Mouse (Mus musculus) cerebellum, adult 9-10 months (tissue): ENCODE results near the gene Fam189a2.

Experiments used
- DNase-seq: peaks from one replicate; pipeline ENCODE4 v3.0.0; 2022

Fam189a2 gene

GRCm38 (mm10) chr19:24024667-24025066, 6.2 kb downstream of the Fam189a2 start:
- no peak for DNase-seq

DNA sequence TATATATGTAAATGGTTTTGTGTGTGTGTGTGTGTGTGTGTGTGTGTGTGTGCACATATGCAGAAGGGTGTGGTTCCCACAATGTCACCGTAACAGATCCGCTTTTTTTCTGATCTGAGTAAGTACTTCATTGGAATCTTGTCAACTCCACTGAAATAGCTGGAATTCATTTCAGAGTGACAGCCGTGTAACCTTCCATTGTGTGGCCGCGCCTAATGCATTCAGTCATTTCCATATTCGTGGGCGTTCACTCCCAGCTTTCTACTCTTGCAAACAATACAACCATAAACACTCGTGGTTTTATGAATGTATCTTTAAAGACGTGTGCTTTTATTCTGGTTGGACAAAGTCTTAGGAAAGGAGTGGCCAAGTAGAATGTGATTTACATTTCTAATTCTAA, 6.7 kb downstream of the Fam189a2 start:
- DNase-seq = no peak

DNA sequence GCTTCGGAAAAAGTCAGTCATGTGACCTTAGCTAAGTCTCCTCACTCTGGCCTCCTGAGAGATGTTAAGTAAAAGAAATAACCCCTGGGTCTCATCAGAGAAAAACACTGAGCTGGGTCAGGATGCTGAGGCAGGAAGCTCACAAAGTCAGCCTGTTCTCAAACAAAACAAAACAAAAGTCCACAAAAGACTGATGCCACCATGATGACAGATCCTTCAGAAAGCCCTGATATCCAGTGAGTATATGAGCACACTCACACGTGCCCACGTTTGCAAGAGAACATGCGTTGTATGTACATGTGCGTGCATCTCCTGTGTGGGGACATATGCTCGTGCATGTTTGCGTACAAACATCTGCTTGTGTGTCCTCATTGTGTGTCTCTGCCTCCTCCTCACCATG, 7.5 kb downstream of the Fam189a2 start:
- DNase-seq = no peak

DNA sequence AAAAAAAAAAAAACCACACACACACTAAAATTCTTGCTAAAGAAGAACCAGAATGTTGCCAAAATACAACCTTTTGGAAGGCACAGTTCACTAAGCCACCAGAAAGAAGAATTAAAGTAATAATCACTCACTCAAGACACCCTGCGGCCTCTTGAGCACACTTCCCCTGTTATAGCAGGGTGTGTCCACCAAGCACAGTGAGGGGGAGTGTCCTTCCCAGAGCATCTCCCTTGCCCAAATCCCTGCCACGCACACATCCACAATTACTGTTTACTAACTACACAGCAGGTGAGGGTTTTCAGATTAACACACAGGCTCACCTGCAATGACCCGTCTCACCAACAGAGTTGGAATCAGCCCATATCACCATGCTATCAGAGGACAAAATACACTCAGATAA, 8.0 kb downstream of the Fam189a2 start:
- DNase-seq = no peak

DNA sequence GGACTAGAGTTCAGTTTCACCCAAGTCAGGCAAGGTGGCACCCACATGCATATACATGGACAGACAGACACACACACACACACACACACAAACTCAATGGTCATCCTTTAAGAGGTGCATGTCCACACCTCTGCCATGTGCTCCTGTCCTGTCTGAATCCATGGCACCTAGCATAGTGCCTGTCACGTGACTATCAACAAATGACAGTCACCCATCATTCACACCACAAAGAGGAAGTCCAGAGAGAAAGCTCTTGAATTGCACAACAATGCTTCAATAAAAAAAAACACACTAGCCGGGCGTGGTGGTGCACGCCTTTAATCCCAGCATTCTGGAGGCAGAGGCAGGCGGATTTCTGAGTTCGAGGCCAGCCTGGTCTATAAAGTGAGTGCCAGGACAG, 8.5 kb downstream of the Fam189a2 start:
- no peak for DNase-seq

GRCm38 (mm10) chr19:24020736-24021135, 10.1 kb downstream of the Fam189a2 start:
- no peak for DNase-seq

DNA sequence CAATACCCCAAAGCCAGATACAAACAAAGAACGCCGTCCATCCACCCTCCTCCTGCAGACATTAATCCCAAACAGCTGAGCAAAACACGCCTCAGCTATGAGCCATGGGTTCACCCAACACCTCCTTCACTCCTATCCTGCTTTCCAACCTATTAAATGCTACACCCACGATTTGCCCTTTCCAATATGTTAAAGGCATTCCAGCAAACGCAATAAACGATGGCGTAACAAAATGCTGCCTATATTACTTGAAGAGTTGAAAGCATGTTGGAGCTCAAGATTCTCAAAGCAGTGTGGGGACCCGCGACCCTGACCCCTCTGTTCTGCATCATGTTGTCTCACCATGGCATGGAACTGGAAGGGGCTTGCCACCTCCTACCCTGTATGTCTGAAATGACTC, 11.2 kb downstream of the Fam189a2 start:
- DNase-seq = no peak

GRCm38 (mm10) chr19:24018396-24018795, 12.4 kb downstream of the Fam189a2 start:
- DNase-seq = no peak

- no peak for DNase-seq
These were observed 12.9 kb downstream of the Fam189a2 start for GRCm38 (mm10) chr19:24017892-24018291.

GRCm38 (mm10) chr19:24017427-24017826, 13.4 kb downstream of the Fam189a2 start:
- no peak for DNase-seq

- DNase-seq = no peak
These were observed 14.0 kb downstream of the Fam189a2 start for GRCm38 (mm10) chr19:24016706-24017386.

DNA sequence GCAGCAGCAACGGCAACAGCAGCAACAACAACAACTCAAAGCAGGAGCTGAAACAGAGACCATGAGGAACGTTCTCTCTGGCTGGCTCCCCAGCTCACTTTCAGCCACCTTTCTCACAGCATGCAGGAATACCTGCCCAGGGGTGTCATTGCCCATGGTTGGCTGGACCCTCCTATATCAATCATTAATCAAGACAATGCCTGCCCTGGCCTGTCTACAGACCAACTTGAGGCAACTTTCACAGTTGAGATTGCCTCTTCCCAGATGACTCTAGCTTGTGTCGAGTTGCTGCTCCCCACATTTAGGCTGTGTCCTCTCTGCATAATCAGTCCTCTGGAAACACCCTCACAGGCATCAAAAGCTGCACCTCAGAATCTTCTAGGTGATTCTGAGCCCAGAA, 17.6 kb downstream of the Fam189a2 start:
- no peak for DNase-seq

GRCm38 (mm10) chr19:24012479-24012878, 18.3 kb downstream of the Fam189a2 start:
- no peak for DNase-seq

DNA sequence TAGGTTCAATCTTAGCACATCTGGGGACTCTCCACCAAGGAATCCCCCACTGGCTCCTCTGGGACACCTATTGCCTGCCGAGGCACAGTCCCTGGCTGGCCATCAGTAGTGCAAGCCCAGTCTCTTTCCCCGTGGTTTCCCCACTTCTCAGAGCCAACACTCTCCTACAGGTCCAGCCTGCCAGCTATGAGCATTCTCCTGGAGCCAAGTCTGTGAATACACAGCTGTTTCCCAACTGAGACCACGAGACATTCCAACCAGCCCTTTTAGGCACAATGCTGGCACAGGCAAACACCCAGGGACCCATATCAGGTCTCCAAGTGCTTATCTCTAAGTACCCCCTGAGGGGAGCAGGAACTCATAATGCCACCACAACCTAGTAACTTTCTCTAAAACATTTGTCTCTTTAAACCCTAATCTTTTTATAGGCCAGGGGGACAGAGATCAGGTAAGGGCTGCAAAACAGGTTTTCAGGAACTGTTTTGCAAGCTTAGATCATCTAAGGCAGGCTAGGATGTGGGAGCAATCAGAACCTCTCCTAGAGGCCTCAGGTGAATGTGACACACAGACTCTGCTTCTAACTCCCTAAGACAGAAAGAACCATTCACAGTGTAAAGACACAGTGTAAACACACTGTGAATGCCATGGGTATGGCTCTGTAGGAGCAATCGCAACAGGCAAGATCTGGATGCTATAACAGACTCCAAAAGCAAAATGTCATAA, 23.0 kb downstream of the Fam189a2 start:
- DNase-seq = no peak

DNA sequence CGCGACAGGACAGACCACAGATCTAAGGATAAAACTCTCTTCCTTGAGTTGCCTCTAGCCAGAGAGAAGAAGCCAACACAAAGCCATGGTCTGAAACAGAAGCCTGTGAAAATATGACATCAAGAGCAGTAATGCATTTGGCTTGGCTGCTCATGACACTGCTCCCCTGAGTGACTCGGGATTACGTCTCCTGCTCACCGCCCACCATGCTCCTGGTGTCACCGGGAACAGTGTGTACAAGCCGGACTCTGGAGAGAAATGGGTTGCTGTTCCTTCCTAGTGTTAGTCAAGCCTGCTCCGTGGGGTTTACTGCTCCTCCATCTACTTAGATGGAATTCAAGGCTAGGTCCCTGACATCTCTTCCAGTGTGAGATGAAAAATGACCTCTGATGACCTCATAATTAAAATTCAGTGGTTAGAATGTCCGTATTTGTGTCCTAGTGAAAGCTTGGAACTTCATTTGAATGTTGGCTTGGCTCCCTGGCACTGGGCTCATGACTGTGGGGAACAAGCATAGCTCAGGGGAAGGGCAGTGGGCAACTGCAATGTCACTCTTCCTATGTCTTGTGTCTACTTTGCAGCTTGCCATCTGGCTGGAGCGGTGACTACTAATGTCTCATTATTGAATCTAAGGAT, 23.7 kb downstream of the Fam189a2 start:
- no peak for DNase-seq

GRCm38 (mm10) chr19:23995766-23996399, 34.9 kb downstream of the Fam189a2 start:
- DNase-seq = no peak

DNA sequence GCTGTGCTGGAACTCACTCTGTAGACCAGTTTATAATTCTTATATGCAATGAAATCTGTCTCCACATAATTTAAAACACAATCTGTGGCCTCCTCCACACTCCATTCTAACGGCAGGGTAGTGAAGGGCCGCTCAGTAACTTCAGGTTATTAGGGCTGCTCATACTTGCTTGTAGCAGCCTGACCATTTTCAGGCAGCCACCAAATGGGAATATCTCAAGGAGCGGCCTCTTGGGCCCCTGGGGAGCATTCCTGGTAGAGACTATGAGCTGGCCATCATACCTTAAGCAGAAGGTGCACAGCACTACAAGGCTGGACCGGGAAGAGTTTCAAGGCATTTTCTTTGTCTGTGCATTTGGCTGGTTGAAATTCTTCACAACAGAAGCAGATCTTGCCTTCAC, 42.7 kb downstream of the Fam189a2 start:
- DNase-seq = no peak

DNA sequence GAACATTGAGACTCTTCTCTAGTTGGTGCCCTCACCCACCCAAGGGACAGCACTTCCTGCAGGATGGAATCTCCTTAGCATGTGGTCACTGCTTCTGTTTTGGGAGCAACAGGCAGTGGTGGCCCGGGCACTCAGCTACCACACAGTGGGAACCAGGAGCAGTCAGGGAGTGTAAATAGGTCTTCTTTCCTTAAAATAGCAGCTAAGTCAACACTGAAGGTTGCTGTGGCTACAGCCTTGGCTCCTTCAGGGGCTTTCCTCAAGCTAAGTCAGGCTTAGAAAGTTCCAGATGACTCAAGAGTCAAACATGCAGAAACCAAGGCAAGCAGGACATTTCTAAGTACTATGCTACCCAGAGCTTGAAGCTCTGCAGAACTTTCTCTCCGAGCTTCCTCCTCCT, 43.5 kb downstream of the Fam189a2 start:
- DNase-seq = no peak

- DNase-seq = no peak
These were observed 46.6 kb downstream of the Fam189a2 start for GRCm38 (mm10) chr19:23984186-23984585.

GRCm38 (mm10) chr19:23980598-23980997, 50.2 kb downstream of the Fam189a2 start:
- DNase-seq = no peak

- no peak for DNase-seq
These were observed 52.8 kb downstream of the Fam189a2 start for GRCm38 (mm10) chr19:23977901-23978443.

- DNase-seq = peak; percentile 56
These were observed 57.8 kb downstream of the Fam189a2 start for GRCm38 (mm10) chr19:23972881-23973649.

DNA sequence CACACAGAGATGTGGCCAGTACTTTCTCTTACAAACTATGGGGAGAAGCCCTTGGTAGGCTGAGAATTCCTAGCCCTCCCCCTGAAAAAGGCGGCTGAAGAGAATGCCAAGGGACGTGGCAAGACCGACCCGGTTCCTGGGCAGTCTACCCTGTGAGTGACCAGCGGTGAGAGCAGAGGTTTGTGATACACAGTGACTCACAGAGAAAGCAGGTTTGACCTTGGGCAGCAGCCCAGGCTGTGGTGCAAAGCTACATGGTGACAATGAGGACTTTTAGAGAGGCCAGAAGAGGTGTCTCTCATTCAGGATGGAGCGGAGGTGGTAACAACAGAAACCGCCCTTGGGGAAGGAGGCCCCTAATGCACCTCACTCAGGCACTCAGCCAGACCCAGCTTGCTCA, 59.4 kb downstream of the Fam189a2 start:
- no peak for DNase-seq
